Mouse (Mus musculus): Measurements from ENCODE around the gene Lgi4. TPM values are rescaled to one million over a fixed set of nuclear protein-coding genes. Genes with fewer than 3 reads are reported as not detected.

Lgi4 gene
- polyA plus RNA-seq, 1 experiment from 2014 or later: 2.4 TPM

GRCm38 (mm10) chr7:31054661-31055320 is 4.4 kb upstream of the Lgi4 start:
- no peaks in the 10 kb centered on the region for H3K36me3 ChIP-seq (ENCODE audit: control insufficient read depth, insufficient read depth, low read length)
- WGBS: 40% methylated on average over 11 of the region's 11 CpGs
- H3K4me3 ChIP-seq (ENCODE audit: low read depth, low read length): peak overlapping the region; percentile 28
- peak overlapping the region; percentile 43; the same call in 1 of the 2 replicates for H3K27ac ChIP-seq (ENCODE audit: low read depth)
- H3K9me3 ChIP-seq (ENCODE audit: control insufficient read depth, low read length): no peaks in the 10 kb centered on the region
- no peak for ATAC-seq (replicated peaks; ENCODE audit: low FRiP score, low TSS enrichment, low read depth)
- H3K4me1 ChIP-seq (replicated peaks; ENCODE audit: control insufficient read depth, insufficient read depth, low read length): peaks cover 51% of the 10 kb centered on the region
- 0 out of 2 replicates have a peak overlapping the region, but pooled peaks have one; percentile 6 for H3K9ac ChIP-seq (ENCODE audit: low read length)
- no peak for DNase-seq (ENCODE audit: low spot score)
- peak overlapping the region; percentile 45 for H3K4me2 ChIP-seq (ENCODE audit: low read length)
- H3K27me3 ChIP-seq (replicated peaks; ENCODE audit: control insufficient read depth, insufficient read depth, low read length): peaks cover 46% of the 10 kb centered on the region

- Histone ChIP-seq H3K9ac (ENCODE audit: low read length) (0 out of 2 replicates have a peak overlapping the region, but pooled peaks have one; percentile 6), H3K4me2 (ENCODE audit: low read length) (peak overlapping the region; percentile 45), H3K36me3 (ENCODE audit: control insufficient read depth, insufficient read depth, low read length) (no peaks in the 10 kb centered on the region), H3K27me3 (replicated peaks; ENCODE audit: control insufficient read depth, insufficient read depth, low read length) (peaks cover 41% of the 10 kb centered on the region), H3K4me1 (replicated peaks; ENCODE audit: control insufficient read depth, insufficient read depth, low read length) (peaks cover 46% of the 10 kb centered on the region), H3K9me3 (ENCODE audit: control insufficient read depth, low read length) (no peaks in the 10 kb centered on the region), H3K4me3 (ENCODE audit: low read depth, low read length) (peak overlapping the region; percentile 28), H3K27ac (ENCODE audit: low read depth) (peak overlapping the region; percentile 43)
- ATAC-seq (replicated peaks; ENCODE audit: low FRiP score, low TSS enrichment, low read depth) (peak; percentile 65), DNase-seq (ENCODE audit: low spot score) (peak; percentile 74)
- 9% methylated on average over 10 of the region's 10 CpGs for WGBS
Observed at GRCm38 (mm10) chr7:31055354-31055824, 3.8 kb upstream of the Lgi4 start.

- Histone ChIP-seq H3K27ac (ENCODE audit: low read depth) (no peak overlapping the region), H3K4me2 (ENCODE audit: low read length) (no peak overlapping the region), H3K4me1 (replicated peaks; ENCODE audit: control insufficient read depth, insufficient read depth, low read length) (peaks cover 41% of the 10 kb centered on the region), H3K9me3 (ENCODE audit: control insufficient read depth, low read length) (no peaks in the 10 kb centered on the region), H3K36me3 (ENCODE audit: control insufficient read depth, insufficient read depth, low read length) (no peaks in the 10 kb centered on the region), H3K9ac (ENCODE audit: low read length) (no peak overlapping the region), H3K27me3 (replicated peaks; ENCODE audit: control insufficient read depth, insufficient read depth, low read length) (peaks cover 36% of the 10 kb centered on the region), H3K4me3 (ENCODE audit: low read depth, low read length) (no peak overlapping the region)
- DNase-seq (ENCODE audit: low spot score) (no peak), ATAC-seq (replicated peaks; ENCODE audit: low FRiP score, low TSS enrichment, low read depth) (no peak)
- WGBS: 26% methylated on average over 3 of the region's 4 CpGs
Observed at GRCm38 (mm10) chr7:31055883-31056282, 3.3 kb upstream of the Lgi4 start.

- Histone ChIP-seq H3K9me3 (ENCODE audit: control insufficient read depth, low read length) (no peaks in the 10 kb centered on the region), H3K4me3 (ENCODE audit: low read depth, low read length) (no peak overlapping the region), H3K27me3 (replicated peaks; ENCODE audit: control insufficient read depth, insufficient read depth, low read length) (peaks cover 30% of the 10 kb centered on the region), H3K27ac (ENCODE audit: low read depth) (no peak overlapping the region), H3K9ac (ENCODE audit: low read length) (no peak overlapping the region), H3K4me2 (ENCODE audit: low read length) (no peak overlapping the region), H3K36me3 (ENCODE audit: control insufficient read depth, insufficient read depth, low read length) (no peaks in the 10 kb centered on the region), H3K4me1 (replicated peaks; ENCODE audit: control insufficient read depth, insufficient read depth, low read length) (peaks cover 36% of the 10 kb centered on the region)
- 75% methylated on average over 7 of the region's 7 CpGs for WGBS
- ATAC-seq (replicated peaks; ENCODE audit: low FRiP score, low TSS enrichment, low read depth) (no peak), DNase-seq (ENCODE audit: low spot score) (no peak)
Observed at GRCm38 (mm10) chr7:31056448-31056847, 2.7 kb upstream of the Lgi4 start.

GRCm38 (mm10) chr7:31057071-31057470 is 2.1 kb upstream of the Lgi4 start, which contains the start of gene Fxyd1:
TSS of gene Fxyd1 (minus strand) at chr7:31057199.
- Histone ChIP-seq H3K4me1 (replicated peaks; ENCODE audit: control insufficient read depth, insufficient read depth, low read length) (peaks cover 32% of the 10 kb centered on the region), H3K9ac (ENCODE audit: low read length) (no peak within 1 kb of the TSS), H3K9me3 (ENCODE audit: control insufficient read depth, low read length) (no peaks in the 10 kb centered on the region), H3K4me2 (ENCODE audit: low read length) (no peak within 1 kb of the TSS), H3K4me3 (ENCODE audit: low read depth, low read length) (no peak within 1 kb of the TSS), H3K36me3 (ENCODE audit: control insufficient read depth, insufficient read depth, low read length) (no peaks in the 10 kb centered on the region), H3K27me3 (replicated peaks; ENCODE audit: control insufficient read depth, insufficient read depth, low read length) (peaks cover 24% of the 10 kb centered on the region), H3K27ac (ENCODE audit: low read depth) (no peak within 1 kb of the TSS)
- ATAC-seq (replicated peaks; ENCODE audit: low FRiP score, low TSS enrichment, low read depth) (no peak), DNase-seq (ENCODE audit: low spot score) (no peak)
- WGBS: 71% methylated on average over 2 of the region's 2 CpGs

GRCm38 (mm10) chr7:31057730-31058129 is 1.4 kb upstream of the Lgi4 start:
- 71% methylated on average over 5 of the region's 5 CpGs for WGBS
- peaks cover 17% of the 10 kb centered on the region for H3K27me3 ChIP-seq (replicated peaks; ENCODE audit: control insufficient read depth, insufficient read depth, low read length)
- H3K4me2 ChIP-seq (ENCODE audit: low read length): no peak overlapping the region
- no peak for DNase-seq (ENCODE audit: low spot score)
- H3K4me3 ChIP-seq (ENCODE audit: low read depth, low read length): no peak overlapping the region
- ATAC-seq (replicated peaks; ENCODE audit: low FRiP score, low TSS enrichment, low read depth): no peak
- H3K9me3 ChIP-seq (ENCODE audit: control insufficient read depth, low read length): no peaks in the 10 kb centered on the region
- peaks cover 27% of the 10 kb centered on the region for H3K4me1 ChIP-seq (replicated peaks; ENCODE audit: control insufficient read depth, insufficient read depth, low read length)
- H3K36me3 ChIP-seq (ENCODE audit: control insufficient read depth, insufficient read depth, low read length): no peaks in the 10 kb centered on the region
- H3K9ac ChIP-seq (ENCODE audit: low read length): no peak overlapping the region
- no peak overlapping the region for H3K27ac ChIP-seq (ENCODE audit: low read depth)

- 88% methylated on average over 6 of the region's 6 CpGs for WGBS
- Histone ChIP-seq H3K36me3 (ENCODE audit: control insufficient read depth, insufficient read depth, low read length) (no peaks in the 10 kb centered on the region), H3K27me3 (replicated peaks; ENCODE audit: control insufficient read depth, insufficient read depth, low read length) (peaks cover 13% of the 10 kb centered on the region; the same call in 1 of the 2 replicates), H3K9ac (ENCODE audit: low read length) (no peak overlapping the region), H3K4me1 (replicated peaks; ENCODE audit: control insufficient read depth, insufficient read depth, low read length) (peaks cover 23% of the 10 kb centered on the region), H3K27ac (ENCODE audit: low read depth) (no peak overlapping the region), H3K4me2 (ENCODE audit: low read length) (no peak overlapping the region), H3K9me3 (ENCODE audit: control insufficient read depth, low read length) (no peaks in the 10 kb centered on the region), H3K4me3 (ENCODE audit: low read depth, low read length) (no peak overlapping the region)
- DNase-seq (ENCODE audit: low spot score): no peak
- ATAC-seq (replicated peaks; ENCODE audit: low FRiP score, low TSS enrichment, low read depth): no peak
Observed at GRCm38 (mm10) chr7:31058211-31058610, 931 bp upstream of the Lgi4 start.

- Histone ChIP-seq H3K27ac (ENCODE audit: low read depth) (peak overlapping the region; percentile 30; the same call in 1 of the 2 replicates), H3K4me3 (ENCODE audit: low read depth, low read length) (no peak overlapping the region), H3K9ac (ENCODE audit: low read length) (no peak overlapping the region)
Observed at GRCm38 (mm10) chr7:31059919-31060620, 928 bp downstream of the Lgi4 start.

More at GRCm38 (mm10) chr7:31059919-31060620, 928 bp downstream of the Lgi4 start:
- Histone ChIP-seq H3K9me3 (ENCODE audit: control insufficient read depth, low read length) (no peaks in the 10 kb centered on the region), H3K4me1 (replicated peaks; ENCODE audit: control insufficient read depth, insufficient read depth, low read length) (peaks cover 8% of the 10 kb centered on the region), H3K27me3 (replicated peaks; ENCODE audit: control insufficient read depth, insufficient read depth, low read length) (no peaks in the 10 kb centered on the region), H3K4me2 (ENCODE audit: low read length) (peak overlapping the region; percentile 3; the same call in 1 of the 2 replicates), H3K36me3 (ENCODE audit: control insufficient read depth, insufficient read depth, low read length) (no peaks in the 10 kb centered on the region)
- 66% methylated on average over 11 of the region's 11 CpGs for WGBS
- no peak for ATAC-seq (replicated peaks; ENCODE audit: low FRiP score, low TSS enrichment, low read depth)
- no peak for DNase-seq (ENCODE audit: low spot score)
